Mouse (Mus musculus) cerebellum, adult 2 months (tissue): ENCODE data around the gene Tmem220.

Experiments
- CTCF ChIP-seq: fragments of 200-500 bp; IDR thresholded peaks from 2 replicates; pipeline ENCODE4 v1.5.1; 2011; ENCODE audit warnings: low read depth, mild to moderate bottlenecking, control low read depth, low read length, moderate library complexity, borderline replicate concordance; ENCODE audit not compliant: insufficient read depth
- POLR2A ChIP-seq: fragments of 200-500 bp; IDR thresholded peaks from 2 replicates; pipeline ENCODE4 v1.6.1; 2011; ENCODE audit warnings: low read length, control low read depth, borderline replicate concordance; ENCODE audit not compliant: insufficient read depth

DNA sequence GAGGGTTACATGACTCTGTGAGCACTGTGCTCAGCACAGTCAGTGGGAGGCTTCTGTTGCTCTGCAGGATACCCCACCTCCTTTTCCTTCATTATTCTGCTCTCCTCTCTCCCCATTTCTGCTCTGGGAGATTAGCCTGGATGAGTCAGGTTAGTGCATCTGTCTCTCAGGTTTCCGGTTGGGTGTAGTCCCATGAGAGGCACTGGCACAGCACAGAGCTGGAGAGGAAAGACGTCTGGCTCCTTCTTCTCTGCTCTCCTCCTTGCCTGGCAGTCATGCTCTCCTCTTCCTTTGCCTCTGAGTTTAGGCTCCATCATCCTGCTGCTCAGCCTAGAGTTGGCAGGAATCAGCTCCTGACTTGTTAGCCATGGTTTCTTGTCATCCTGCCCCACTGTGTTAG is 32.8 kb upstream of the Tmem220 start:
- TF ChIP-seq POLR2A (no peak), CTCF (no peak)
